Mouse (Mus musculus) megakaryocyte, embryonic 14.5 days (primary cell): ENCODE results near the gene Rab4b.

Experiments
- FLI1 ChIP-seq: IDR thresholded peaks from 2 replicates; pipeline ENCODE4 v1.6.1; 2012; ENCODE audit warnings: low read length, inconsistent platforms, mixed read lengths
- GATA1 ChIP-seq: IDR thresholded peaks from 3 replicates; pipeline ENCODE4 v1.6.1; 2012; ENCODE audit warnings: mixed read lengths, low read length, inconsistent platforms, borderline replicate concordance

GRCm38 (mm10) chr7:27218586-27218985 is 39.9 kb upstream of the Rab4b start:
- no peak for TF ChIP-seq GATA1
- no peak for TF ChIP-seq FLI1
